Mouse (Mus musculus) neural tube, embryonic 12.5 days (tissue): ENCODE measurements at regions not wholly inside any gene's neighbourhood (a gene's known extent, or its start where the extent isn't known, plus 50 kb on each side); places are given as distances from the start of the nearest gene placed in this dataset.

Source experiments
- ATAC-seq: fragments of 200-750 bp; cut with Nextera tagmentation; 2 replicates; pipeline ENCODE4 v1.8.0; 2017; ENCODE audit warnings: low read depth, mild to moderate bottlenecking, moderate TSS enrichment, moderate library complexity; ENCODE audit not compliant: low FRiP score
- H3K27ac ChIP-seq: fragments of 300-500 bp; sonication (generic); 2 replicates; pipeline ENCODE4 v1.5.1; 2016
- H3K27me3 ChIP-seq: fragments of 300-500 bp; sonication (generic); replicated peaks from 2 replicates; pipeline ENCODE4 v1.6.1; 2016; ENCODE audit warnings: mild to moderate bottlenecking
- H3K36me3 ChIP-seq: fragments of 300-500 bp; sonication (generic); 2 replicates; pipeline ENCODE4 v1.6.1; 2016; ENCODE audit warnings: mild to moderate bottlenecking
- H3K4me1 ChIP-seq: fragments of 300-500 bp; sonication (generic); 2 replicates; pipeline ENCODE4 v1.6.1; 2016
- H3K4me2 ChIP-seq: fragments of 300-500 bp; sonication (generic); replicated peaks from 2 replicates; pipeline ENCODE4 v1.6.1; 2016; ENCODE audit warnings: mild to moderate bottlenecking
- H3K4me3 ChIP-seq: fragments of 300-500 bp; sonication (generic); 2 replicates; pipeline ENCODE4 v1.5.1; 2016
- H3K9ac ChIP-seq: fragments of 300-500 bp; sonication (generic); 2 replicates; pipeline ENCODE4 v1.6.1; 2016; ENCODE audit warnings: mild to moderate bottlenecking
- H3K9me3 ChIP-seq: fragments of 300-500 bp; sonication (generic); 2 replicates; pipeline ENCODE4 v1.6.1; 2016; ENCODE audit warnings: mild to moderate bottlenecking
- WGBS: fragments of 180-500 bp; shearing (Covaris S2); methylation state at CpG from one replicate; pipeline ENCODE4 v1.1.7; 2016; 5-methylcytosine and 5-hydroxymethylcytosine counted together

DNA sequence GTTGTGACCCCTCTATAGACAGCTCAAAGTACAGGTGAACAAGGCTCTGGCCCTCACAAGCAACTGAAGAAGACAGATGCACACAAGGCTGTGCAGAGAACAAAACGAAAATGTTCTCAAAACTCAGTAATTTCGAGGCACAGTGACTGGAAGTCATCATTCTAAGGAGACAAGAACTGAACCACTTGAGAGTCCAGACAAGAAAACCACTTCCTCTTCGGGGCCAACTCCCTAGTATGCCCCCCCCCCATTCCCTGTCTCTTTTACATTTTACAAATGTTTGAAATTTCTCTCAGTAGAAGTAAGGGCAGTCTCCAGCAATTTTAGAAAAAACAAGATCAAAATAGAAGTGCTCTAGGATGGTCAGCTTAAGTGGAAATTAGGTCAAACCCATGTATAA lies 184.0 kb downstream of the Sptssa start:
- 89% methylated on average over 3 of the region's 3 CpGs for WGBS

GRCm38 (mm10) chr12:54467635-54468034 lies 188.7 kb downstream of the Sptssa start:
- Histone ChIP-seq H3K9ac (no peak overlapping the region), H3K4me1 (no peaks in the 10 kb centered on the region), H3K9me3 (no peaks in the 10 kb centered on the region), H3K36me3 (no peaks in the 10 kb centered on the region), H3K27ac (no peak overlapping the region), H3K27me3 (no peaks in the 10 kb centered on the region), H3K4me3 (no peak overlapping the region), H3K4me2 (no peak overlapping the region)
- 85% methylated on average over 2 of the region's 2 CpGs for WGBS
- no peak for ATAC-seq

More for the DNA sequence above, 184.0 kb downstream of the Sptssa start:
- Histone ChIP-seq H3K36me3 (no peaks in the 10 kb centered on the region), H3K9ac (no peak overlapping the region), H3K4me2 (no peak overlapping the region), H3K4me1 (no peaks in the 10 kb centered on the region), H3K27me3 (no peaks in the 10 kb centered on the region), H3K27ac (no peak overlapping the region), H3K9me3 (0 out of 2 replicates have a peak, but pooled peaks cover 2% of the 10 kb centered on the region), H3K4me3 (no peak overlapping the region)
- no peak for ATAC-seq

DNA sequence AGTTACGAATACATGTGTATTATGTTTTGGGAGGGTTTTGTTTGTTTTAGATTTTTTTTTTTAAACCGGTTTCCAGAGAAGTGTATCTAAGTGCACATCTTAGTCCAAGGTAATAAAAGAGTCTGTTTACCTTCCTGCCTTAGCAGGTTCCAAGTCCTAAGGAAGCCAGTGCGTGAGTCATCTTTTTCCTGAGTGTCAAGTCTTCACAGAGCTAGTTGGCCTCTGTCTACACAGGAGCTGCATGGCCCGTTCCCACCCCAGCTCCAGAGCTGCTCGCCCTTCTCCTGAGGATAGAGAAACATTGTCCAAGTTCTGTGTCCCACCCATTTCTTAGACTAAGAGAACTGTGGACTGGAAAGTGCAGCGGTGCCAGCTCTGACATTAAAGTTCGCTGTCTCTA lies 192.6 kb downstream of the Sptssa start:
- H3K4me3 ChIP-seq, result no peak overlapping the region
- no peak for ATAC-seq
- H3K4me2 ChIP-seq, result no peak overlapping the region
- no peak overlapping the region for H3K9ac ChIP-seq
- no peaks in the 10 kb centered on the region for H3K9me3 ChIP-seq
- no peaks in the 10 kb centered on the region for H3K4me1 ChIP-seq
- H3K27ac ChIP-seq, result no peak overlapping the region
- no peaks in the 10 kb centered on the region for H3K27me3 ChIP-seq
- WGBS, result 87% methylated on average over 7 of the region's 7 CpGs
- H3K36me3 ChIP-seq, result no peaks in the 10 kb centered on the region

GRCm38 (mm10) chr12:54461411-54461810 lies 195.0 kb downstream of the Sptssa start:
- WGBS, result 85% methylated on average over 3 of the region's 3 CpGs
- Histone ChIP-seq H3K4me3 (no peak overlapping the region), H3K9me3 (no peaks in the 10 kb centered on the region), H3K4me1 (no peaks in the 10 kb centered on the region), H3K4me2 (no peak overlapping the region), H3K9ac (no peak overlapping the region), H3K27ac (no peak overlapping the region), H3K36me3 (no peaks in the 10 kb centered on the region), H3K27me3 (no peaks in the 10 kb centered on the region)
- no peak for ATAC-seq

DNA sequence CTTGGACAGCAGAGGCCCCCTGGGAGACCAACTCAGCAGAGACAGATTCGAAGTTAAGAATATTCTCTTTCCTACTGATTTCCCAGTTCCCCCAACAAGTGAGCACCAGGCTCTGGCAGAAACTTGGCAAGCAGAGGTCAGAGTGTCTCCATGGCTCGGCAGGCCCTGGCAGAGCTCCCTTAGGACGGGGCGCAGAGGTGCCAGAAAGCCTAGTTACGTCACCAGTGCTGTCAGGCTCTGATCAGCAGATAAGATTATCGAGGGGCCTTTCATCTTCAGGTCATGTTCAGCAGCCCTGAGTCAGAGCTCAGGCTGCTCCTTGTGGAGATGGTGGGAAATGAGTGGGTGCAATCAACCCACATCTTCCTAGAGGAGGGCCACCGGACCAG lies 196.2 kb downstream of the Sptssa start:
- Histone ChIP-seq H3K9ac (no peak overlapping the region), H3K27ac (no peak overlapping the region), H3K4me2 (no peak overlapping the region), H3K36me3 (no peaks in the 10 kb centered on the region), H3K9me3 (no peaks in the 10 kb centered on the region), H3K4me1 (no peaks in the 10 kb centered on the region), H3K4me3 (no peak overlapping the region), H3K27me3 (no peaks in the 10 kb centered on the region)
- 91% methylated on average over 7 of the region's 7 CpGs for WGBS
- ATAC-seq, result no peak

- no peak for ATAC-seq
- Histone ChIP-seq H3K27ac (no peak overlapping the region), H3K36me3 (no peaks in the 10 kb centered on the region), H3K27me3 (no peaks in the 10 kb centered on the region), H3K4me3 (no peak overlapping the region), H3K9me3 (no peaks in the 10 kb centered on the region), H3K4me2 (no peak overlapping the region), H3K9ac (no peak overlapping the region), H3K4me1 (no peaks in the 10 kb centered on the region)
- 89% methylated on average over 11 of the region's 11 CpGs for WGBS
Observed at GRCm38 (mm10) chr12:54459462-54460134, 196.8 kb downstream of the Sptssa start.

DNA sequence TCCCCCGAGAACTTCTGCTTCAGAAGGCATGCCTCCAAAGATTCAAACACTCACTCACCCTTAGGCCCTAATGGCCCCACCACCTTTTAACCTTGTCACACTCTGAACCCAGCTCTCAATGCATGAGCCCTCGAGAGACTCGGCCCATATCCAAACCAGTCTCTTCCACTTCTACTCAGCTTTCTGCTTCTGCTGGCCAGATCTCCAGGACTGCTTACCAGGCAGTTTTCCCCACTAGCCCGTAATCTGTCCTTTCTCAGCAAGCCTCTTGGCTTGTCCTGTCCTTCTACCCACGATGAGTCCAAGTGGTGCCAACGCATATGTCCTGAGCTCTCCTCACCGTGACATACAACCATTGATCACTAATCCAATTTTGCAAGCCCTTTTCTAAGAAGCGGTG lies 199.6 kb downstream of the Sptssa start:
- Histone ChIP-seq H3K4me1 (no peaks in the 10 kb centered on the region), H3K9ac (no peak overlapping the region), H3K4me3 (no peak overlapping the region), H3K36me3 (no peaks in the 10 kb centered on the region), H3K9me3 (no peaks in the 10 kb centered on the region), H3K4me2 (no peak overlapping the region), H3K27ac (no peak overlapping the region), H3K27me3 (no peaks in the 10 kb centered on the region)
- no peak for ATAC-seq
- WGBS, result 90% methylated on average over 8 of the region's 8 CpGs

DNA sequence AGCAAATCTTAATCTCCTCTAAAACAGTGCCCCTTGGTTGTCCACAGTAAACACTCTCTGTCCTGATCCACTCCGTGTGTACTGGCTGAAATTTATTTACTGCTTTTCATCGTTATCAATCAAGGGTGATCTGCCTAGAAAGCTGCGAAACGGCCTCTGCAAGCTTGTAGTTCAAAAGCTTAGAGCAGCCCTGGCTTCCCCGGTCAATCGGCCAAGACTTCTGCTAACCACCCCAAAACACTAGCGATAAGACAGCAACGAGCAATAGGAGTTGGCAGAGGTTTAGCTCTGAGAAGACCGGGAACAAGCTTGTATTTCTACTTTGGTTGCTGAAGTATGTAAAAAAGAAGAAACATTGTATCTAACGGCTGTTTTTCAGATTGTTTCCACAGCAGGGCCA lies 201.8 kb downstream of the Sptssa start:
- 81% methylated on average over 10 of the region's 10 CpGs for WGBS
- H3K4me3 ChIP-seq, result no peak overlapping the region
- no peaks in the 10 kb centered on the region for H3K9me3 ChIP-seq
- no peak overlapping the region for H3K4me2 ChIP-seq
- H3K27me3 ChIP-seq, result no peaks in the 10 kb centered on the region
- no peak overlapping the region for H3K27ac ChIP-seq
- H3K4me1 ChIP-seq, result peaks cover 5% of the 10 kb centered on the region; the same call in 1 of the 2 replicates
- ATAC-seq, result no peak
- H3K9ac ChIP-seq, result no peak overlapping the region
- H3K36me3 ChIP-seq, result no peaks in the 10 kb centered on the region

DNA sequence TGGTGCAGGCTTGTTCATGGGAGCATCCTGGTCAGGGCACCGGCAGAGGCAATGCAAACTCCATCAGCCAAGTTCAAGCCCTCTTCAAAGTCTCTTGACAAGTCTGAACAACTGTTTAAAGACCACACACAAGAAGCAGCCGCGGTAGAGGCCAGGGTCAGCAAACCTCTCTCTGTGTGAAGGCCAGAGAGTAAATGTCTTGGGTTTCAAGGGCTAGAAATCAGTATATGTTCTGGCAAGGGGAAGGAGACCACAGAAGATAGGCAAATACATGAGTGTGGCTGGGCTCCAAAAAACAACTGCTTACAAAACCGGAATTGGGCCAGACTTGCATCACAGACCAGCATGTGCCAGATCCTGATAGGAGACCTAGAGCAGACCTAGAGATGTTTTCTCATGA lies 203.0 kb downstream of the Sptssa start:
- H3K4me2 ChIP-seq, result no peak overlapping the region
- H3K27ac ChIP-seq, result no peak overlapping the region
- ATAC-seq, result no peak
- no peak overlapping the region for H3K9ac ChIP-seq
- no peaks in the 10 kb centered on the region for H3K27me3 ChIP-seq
- H3K36me3 ChIP-seq, result no peaks in the 10 kb centered on the region
- H3K4me1 ChIP-seq, result peaks cover 7% of the 10 kb centered on the region; the same call in 1 of the 2 replicates
- 88% methylated on average over 4 of the region's 4 CpGs for WGBS
- H3K9me3 ChIP-seq, result no peaks in the 10 kb centered on the region
- no peak overlapping the region for H3K4me3 ChIP-seq

- Histone ChIP-seq H3K36me3 (no peaks in the 10 kb centered on the region), H3K9ac (no peak overlapping the region), H3K4me3 (no peak overlapping the region), H3K27ac (no peak overlapping the region), H3K4me2 (no peak overlapping the region), H3K9me3 (no peaks in the 10 kb centered on the region), H3K4me1 (peaks cover 7% of the 10 kb centered on the region; the same call in 1 of the 2 replicates), H3K27me3 (no peaks in the 10 kb centered on the region)
- WGBS, result 76% methylated on average over 10 of the region's 10 CpGs
- ATAC-seq, result no peak
Observed at GRCm38 (mm10) chr12:54450369-54450768, 206.0 kb downstream of the Sptssa start.

DNA sequence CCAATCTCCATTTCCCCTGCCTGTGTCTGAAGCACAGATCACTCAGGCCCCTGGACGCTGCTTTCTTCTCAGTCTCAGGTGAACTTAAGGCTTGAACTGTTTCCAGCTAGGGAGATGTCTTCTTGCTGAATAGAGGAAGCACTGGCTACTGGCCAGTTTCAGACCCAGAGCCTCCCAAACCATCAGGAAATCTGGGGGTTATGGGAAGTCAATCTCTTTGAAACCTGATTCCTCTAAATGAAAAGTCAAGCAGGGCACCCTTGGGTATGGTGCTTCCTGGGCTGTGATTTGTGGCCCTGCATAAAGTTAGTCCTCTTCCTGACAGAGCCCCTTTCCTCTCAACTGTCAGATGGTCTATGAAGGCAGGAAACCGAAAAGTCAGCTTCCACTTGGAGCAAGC lies 208.2 kb downstream of the Sptssa start:
- WGBS, result 50% methylated on average over 2 of the region's 2 CpGs

DNA sequence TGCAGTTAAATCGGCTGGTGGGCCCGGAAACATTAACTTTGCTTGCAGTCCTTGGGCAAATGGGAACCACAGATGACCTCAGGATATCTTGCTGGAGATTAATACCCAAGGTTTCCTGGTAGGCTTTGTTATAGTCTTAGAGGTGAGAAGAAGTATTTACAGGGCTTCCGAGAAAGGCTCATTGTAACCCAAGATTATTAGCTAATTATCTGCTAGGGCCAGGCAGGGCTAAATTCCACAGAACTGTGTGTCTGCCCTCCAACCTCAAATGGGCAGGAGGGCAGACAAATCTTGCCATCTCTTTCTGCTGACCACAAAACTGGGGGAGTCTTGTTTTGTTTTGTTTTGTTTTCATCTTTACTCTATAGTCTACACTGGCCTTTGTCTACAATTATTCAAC lies 209.0 kb downstream of the Sptssa start:
- Histone ChIP-seq H3K9ac (no peak overlapping the region), H3K9me3 (no peaks in the 10 kb centered on the region), H3K27ac (no peak overlapping the region), H3K4me1 (peaks cover 12% of the 10 kb centered on the region), H3K4me2 (no peak overlapping the region), H3K4me3 (no peak overlapping the region), H3K36me3 (no peaks in the 10 kb centered on the region), H3K27me3 (no peaks in the 10 kb centered on the region)
- WGBS, result 74% methylated on average over 3 of the region's 3 CpGs
- ATAC-seq, result no peak

More for the DNA sequence above, 208.2 kb downstream of the Sptssa start:
- Histone ChIP-seq H3K4me1 (peaks cover 12% of the 10 kb centered on the region), H3K4me2 (no peak overlapping the region), H3K9ac (no peak overlapping the region), H3K4me3 (no peak overlapping the region), H3K27ac (no peak overlapping the region), H3K36me3 (no peaks in the 10 kb centered on the region), H3K27me3 (no peaks in the 10 kb centered on the region), H3K9me3 (no peaks in the 10 kb centered on the region)
- ATAC-seq, result no peak

DNA sequence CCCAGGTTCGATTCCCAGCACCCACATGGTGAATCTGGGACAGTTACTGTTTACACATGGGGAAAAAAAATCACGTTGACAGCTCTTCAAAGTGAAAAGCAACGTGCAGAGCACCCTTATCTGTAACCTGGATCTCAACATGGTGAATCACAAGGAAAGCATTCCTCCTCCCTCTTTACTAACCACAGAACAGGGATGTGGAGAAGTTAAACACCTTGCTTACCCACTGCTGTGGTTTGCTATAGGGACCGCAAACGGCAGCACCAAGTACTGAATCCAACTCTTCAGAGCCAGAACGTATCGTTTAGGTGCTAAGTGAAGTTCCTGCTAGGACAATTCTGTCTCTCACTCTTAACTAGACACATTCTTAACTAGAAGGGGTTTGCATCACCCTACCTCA lies 210.0 kb downstream of the Sptssa start:
- Histone ChIP-seq H3K4me1 (peaks cover 12% of the 10 kb centered on the region), H3K27ac (no peak overlapping the region), H3K9me3 (no peaks in the 10 kb centered on the region), H3K4me3 (no peak overlapping the region), H3K27me3 (no peaks in the 10 kb centered on the region), H3K4me2 (no peak overlapping the region), H3K9ac (no peak overlapping the region), H3K36me3 (no peaks in the 10 kb centered on the region)
- WGBS, result 91% methylated on average over 7 of the region's 7 CpGs
- no peak for ATAC-seq
